Mouse (Mus musculus) hindbrain, embryonic 11.5 days (tissue): Measurements from ENCODE around the gene Trim25. TPM values are rescaled to one million over a fixed set of nuclear protein-coding genes. Genes with fewer than 3 reads are reported as not detected.

Source experiments
- ATAC-seq: fragments of 200-750 bp; cut with Nextera tagmentation; 2 replicates; pipeline ENCODE4 v1.8.0; 2017; ENCODE audit warnings: mild to moderate bottlenecking, moderate TSS enrichment, moderate library complexity; ENCODE audit not compliant: low FRiP score
- DNase-seq: peaks from one replicate; pipeline ENCODE4 v3.0.0-alpha.2; 2015; ENCODE audit warnings: low spot score
- H3K27ac ChIP-seq: fragments of 300-500 bp; sonication (generic); 2 replicates; pipeline ENCODE4 v1.5.1; 2014; ENCODE audit warnings: mild to moderate bottlenecking, low read depth, low read length
- H3K27me3 ChIP-seq: fragments of 300-500 bp; sonication (generic); 2 replicates; pipeline ENCODE4 v1.6.1; 2014; ENCODE audit warnings: mild to moderate bottlenecking, low read length, moderate library complexity, mixed read lengths; ENCODE audit not compliant: control insufficient read depth, insufficient read depth
- H3K36me3 ChIP-seq: fragments of 300-500 bp; sonication (generic); 2 replicates; pipeline ENCODE4 v1.6.1; 2014; ENCODE audit warnings: mild to moderate bottlenecking, low read length, moderate library complexity, mixed read lengths; ENCODE audit not compliant: control insufficient read depth, insufficient read depth
- H3K4me1 ChIP-seq: fragments of 300-500 bp; sonication (generic); replicated peaks from 2 replicates; pipeline ENCODE4 v1.6.1; 2014; ENCODE audit warnings: low read length, mixed read lengths; ENCODE audit not compliant: control insufficient read depth, insufficient read depth
- H3K4me2 ChIP-seq: fragments of 300-500 bp; sonication (generic); replicated peaks from 2 replicates; pipeline ENCODE4 v1.6.1; 2014; ENCODE audit warnings: mild to moderate bottlenecking, low read depth, low read length
- H3K4me3 ChIP-seq: fragments of 300-500 bp; sonication (generic); 2 replicates; pipeline ENCODE4 v1.5.1; 2014; ENCODE audit warnings: low read depth, low read length
- H3K9ac ChIP-seq: fragments of 300-500 bp; sonication (generic); 2 replicates; pipeline ENCODE4 v1.6.1; 2014; ENCODE audit warnings: low read depth, low read length
- H3K9me3 ChIP-seq: fragments of 300-500 bp; sonication (generic); 2 replicates; pipeline ENCODE4 v1.6.1; 2016; ENCODE audit warnings: low read length; ENCODE audit not compliant: control insufficient read depth
- WGBS: fragments of 180-500 bp; shearing (Covaris S2); extraction: QIAGEN DNeasy Blood & Tissue Kit; methylation state at CpG from one replicate; pipeline ENCODE4 v1.1.7; 2014; 5-methylcytosine and 5-hydroxymethylcytosine counted together
- polyA plus RNA-seq: library from polyadenylated mRNA; unstranded; fragments of >200 nt; fragmentation: Nextera tagmentation; extraction: Ambion mirVana; gene quantifications from 2 replicates; pipeline ENCODE4 v1.2.1, GENCODE M21; 2014

Gene Trim25
- polyA plus RNA-seq, 1 experiment from 2014 or later, result 3.6 TPM

- H3K4me3 ChIP-seq, result no peak overlapping the region
- H3K9me3 ChIP-seq, result no peaks in the 10 kb centered on the region
- no peak overlapping the region for H3K9ac ChIP-seq
- ATAC-seq, result no peak
- H3K27ac ChIP-seq, result no peak overlapping the region
- no peak overlapping the region for H3K4me2 ChIP-seq
- DNase-seq, result no peak
- H3K4me1 ChIP-seq, result no peaks in the 10 kb centered on the region
- WGBS, result 83% methylated on average over 3 of the region's 3 CpGs
- H3K27me3 ChIP-seq, result no peaks in the 10 kb centered on the region
- H3K36me3 ChIP-seq, result no peaks in the 10 kb centered on the region
Measured at GRCm38 (mm10) chr11:89007582-89007981, 8.4 kb downstream of the Trim25 start.

GRCm38 (mm10) chr11:89009066-89009465 is 9.9 kb downstream of the Trim25 start:
- H3K9me3 ChIP-seq, result no peaks in the 10 kb centered on the region
- H3K27ac ChIP-seq, result no peak overlapping the region
- no peak for ATAC-seq
- 93% methylated on average over 8 of the region's 9 CpGs for WGBS
- H3K36me3 ChIP-seq, result no peaks in the 10 kb centered on the region
- no peak overlapping the region for H3K4me2 ChIP-seq
- no peaks in the 10 kb centered on the region for H3K4me1 ChIP-seq
- no peaks in the 10 kb centered on the region for H3K27me3 ChIP-seq
- no peak for DNase-seq
- no peak overlapping the region for H3K9ac ChIP-seq
- H3K4me3 ChIP-seq, result no peak overlapping the region

GRCm38 (mm10) chr11:89009496-89009895 is 10.3 kb downstream of the Trim25 start:
- WGBS, result 81% methylated on average over 7 of the region's 7 CpGs
- no peak for ATAC-seq

GRCm38 (mm10) chr11:89012241-89012640 is 13.1 kb downstream of the Trim25 start:
- Histone ChIP-seq H3K27ac (no peak overlapping the region), H3K4me3 (no peak overlapping the region), H3K9me3 (no peaks in the 10 kb centered on the region), H3K4me2 (no peak overlapping the region), H3K36me3 (no peaks in the 10 kb centered on the region), H3K27me3 (no peaks in the 10 kb centered on the region), H3K9ac (no peak overlapping the region), H3K4me1 (no peaks in the 10 kb centered on the region)
- ATAC-seq (no peak), DNase-seq (no peak)
- 92% methylated on average over 5 of the region's 5 CpGs for WGBS

More at GRCm38 (mm10) chr11:89009496-89009895, 10.3 kb downstream of the Trim25 start:
- H3K9ac ChIP-seq, result no peak overlapping the region
- no peaks in the 10 kb centered on the region for H3K4me1 ChIP-seq
- no peaks in the 10 kb centered on the region for H3K27me3 ChIP-seq
- no peak for DNase-seq
- no peak overlapping the region for H3K4me3 ChIP-seq
- no peak overlapping the region for H3K4me2 ChIP-seq
- H3K27ac ChIP-seq, result no peak overlapping the region
- no peaks in the 10 kb centered on the region for H3K9me3 ChIP-seq
- no peaks in the 10 kb centered on the region for H3K36me3 ChIP-seq

GRCm38 (mm10) chr11:89017514-89018182 is 18.5 kb downstream of the Trim25 start:
- no peak overlapping the region for H3K9ac ChIP-seq
- no peak overlapping the region for H3K4me2 ChIP-seq
- H3K27ac ChIP-seq, result no peak overlapping the region
- H3K36me3 ChIP-seq, result no peaks in the 10 kb centered on the region
- no peaks in the 10 kb centered on the region for H3K4me1 ChIP-seq
- DNase-seq (no peak), ATAC-seq (no peak)
- H3K9me3 ChIP-seq, result no peaks in the 10 kb centered on the region
- WGBS, result 88% methylated on average over 9 of the region's 9 CpGs
- no peak overlapping the region for H3K4me3 ChIP-seq
- no peaks in the 10 kb centered on the region for H3K27me3 ChIP-seq

- Histone ChIP-seq H3K4me3 (no peak overlapping the region), H3K4me2 (no peak overlapping the region), H3K9me3 (no peaks in the 10 kb centered on the region), H3K27ac (no peak overlapping the region), H3K4me1 (no peaks in the 10 kb centered on the region), H3K27me3 (no peaks in the 10 kb centered on the region), H3K36me3 (no peaks in the 10 kb centered on the region), H3K9ac (no peak overlapping the region)
- 74% methylated on average over 9 of the region's 9 CpGs for WGBS
- ATAC-seq, result no peak
- no peak for DNase-seq
Measured at GRCm38 (mm10) chr11:89020681-89021305, 21.6 kb downstream of the Trim25 start.

- H3K27ac ChIP-seq, result no peak overlapping the region
- DNase-seq (no peak), ATAC-seq (no peak)
- 83% methylated on average over 7 of the region's 7 CpGs for WGBS
- H3K9ac ChIP-seq, result no peak overlapping the region
- no peak overlapping the region for H3K4me2 ChIP-seq
- H3K9me3 ChIP-seq, result no peaks in the 10 kb centered on the region
- no peaks in the 10 kb centered on the region for H3K4me1 ChIP-seq
- H3K36me3 ChIP-seq, result no peaks in the 10 kb centered on the region
- H3K4me3 ChIP-seq, result no peak overlapping the region
- H3K27me3 ChIP-seq, result no peaks in the 10 kb centered on the region
Measured at GRCm38 (mm10) chr11:89021687-89022086, 22.5 kb downstream of the Trim25 start.

- Histone ChIP-seq H3K9me3 (no peaks in the 10 kb centered on the region), H3K27me3 (no peaks in the 10 kb centered on the region), H3K4me3 (no peak overlapping the region), H3K36me3 (no peaks in the 10 kb centered on the region), H3K9ac (no peak overlapping the region), H3K4me2 (no peak overlapping the region), H3K4me1 (no peaks in the 10 kb centered on the region), H3K27ac (no peak overlapping the region)
- WGBS, result 82% methylated on average over 8 of the region's 8 CpGs
- DNase-seq (no peak), ATAC-seq (no peak)
Measured at GRCm38 (mm10) chr11:89022120-89022731, 23.1 kb downstream of the Trim25 start.

- no peak overlapping the region for H3K27ac ChIP-seq
- no peaks in the 10 kb centered on the region for H3K27me3 ChIP-seq
- ATAC-seq (no peak), DNase-seq (no peak)
- H3K4me3 ChIP-seq, result no peak overlapping the region
- 77% methylated on average over 10 of the region's 10 CpGs for WGBS
- no peak overlapping the region for H3K4me2 ChIP-seq
- no peak overlapping the region for H3K9ac ChIP-seq
- no peaks in the 10 kb centered on the region for H3K4me1 ChIP-seq
- no peaks in the 10 kb centered on the region for H3K36me3 ChIP-seq
- no peaks in the 10 kb centered on the region for H3K9me3 ChIP-seq
Measured at GRCm38 (mm10) chr11:89023477-89023876, 24.3 kb downstream of the Trim25 start.
